Mouse (Mus musculus) hindbrain, embryonic 15.5 days (tissue): ENCODE measurements at regions not wholly inside any gene's neighbourhood (a gene's known extent, or its start where the extent isn't known, plus 50 kb on each side); places are given as distances from the start of the nearest gene placed in this dataset.
"Not testable (repeated sequence)": the region's sequence is repeated elsewhere in the genome, so short reads cannot be mapped to it uniquely, and the experiment has no call there.

Experiments
- ATAC-seq: fragments of 200-750 bp; cut with Nextera tagmentation; 2 replicates; pipeline ENCODE4 v1.8.0; 2017; ENCODE audit warnings: low read depth, moderate number of reproducible peaks, moderate TSS enrichment; ENCODE audit not compliant: low FRiP score
- H3K27ac ChIP-seq: fragments of 300-500 bp; sonication (generic); replicated peaks from 2 replicates; pipeline ENCODE4 v1.5.1; 2015; ENCODE audit warnings: mild to moderate bottlenecking, inconsistent platforms
- H3K27me3 ChIP-seq: fragments of 300-500 bp; sonication (generic); 2 replicates; pipeline ENCODE4 v1.6.1; 2015; ENCODE audit warnings: control low read depth, inconsistent platforms
- H3K36me3 ChIP-seq: fragments of 300-500 bp; sonication (generic); 2 replicates; pipeline ENCODE4 v1.6.1; 2015; ENCODE audit warnings: control low read depth, inconsistent platforms
- H3K4me1 ChIP-seq: fragments of 300-500 bp; sonication (generic); replicated peaks from 2 replicates; pipeline ENCODE4 v1.6.1; 2015; ENCODE audit warnings: control low read depth, inconsistent platforms
- H3K4me2 ChIP-seq: fragments of 300-500 bp; sonication (generic); 2 replicates; pipeline ENCODE4 v1.6.1; 2015; ENCODE audit warnings: moderate library complexity, mild to moderate bottlenecking, inconsistent platforms
- H3K4me3 ChIP-seq: fragments of 300-500 bp; sonication (generic); 2 replicates; pipeline ENCODE4 v1.5.1; 2015; ENCODE audit warnings: mild to moderate bottlenecking, inconsistent platforms
- H3K9ac ChIP-seq: fragments of 300-500 bp; sonication (generic); 2 replicates; pipeline ENCODE4 v1.6.1; 2015; ENCODE audit warnings: inconsistent platforms
- H3K9me3 ChIP-seq: fragments of 300-500 bp; sonication (generic); 2 replicates; pipeline ENCODE4 v1.6.1; 2016; ENCODE audit warnings: control low read depth, inconsistent platforms
- WGBS: fragments of 180-500 bp; shearing (Covaris S2); methylation state at CpG from one replicate; pipeline ENCODE4 v1.1.7; 2015; 5-methylcytosine and 5-hydroxymethylcytosine counted together

DNA sequence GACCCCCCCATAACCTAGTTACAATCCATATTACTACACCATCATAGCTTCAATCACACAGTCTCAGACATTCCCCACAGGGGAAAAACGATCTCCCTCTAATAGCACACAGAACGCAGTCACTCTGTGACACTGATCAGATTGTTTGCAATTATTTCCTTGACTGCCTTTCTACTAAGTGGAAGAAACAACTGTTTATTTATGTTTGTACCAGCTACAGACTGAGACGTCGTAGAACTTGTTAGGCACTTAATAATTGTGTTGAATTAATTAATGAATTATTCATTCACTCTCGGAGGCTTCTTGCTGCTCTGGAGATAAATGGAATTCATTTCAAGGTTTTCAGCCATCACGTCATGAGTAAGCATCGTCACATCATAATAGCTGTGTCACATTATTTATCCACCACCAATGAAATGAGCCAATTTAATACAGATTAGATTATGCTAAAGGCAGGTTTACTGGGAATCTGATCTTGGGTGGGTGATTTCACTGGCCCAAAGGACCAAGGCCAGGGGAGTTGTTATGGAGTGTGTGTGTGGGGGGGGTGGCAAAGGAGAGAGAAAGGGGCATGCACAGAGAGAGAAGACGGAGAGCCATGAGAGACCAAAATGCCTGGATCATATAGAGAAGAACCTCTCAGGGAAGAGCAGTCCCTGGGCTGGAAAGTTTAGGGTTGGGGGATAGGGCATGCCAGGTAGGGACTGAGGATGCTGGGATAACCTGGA lies 355.7 kb upstream of the Zwint start:
- Histone ChIP-seq H3K4me3 (no peak overlapping the region), H3K27me3 (no peaks in the 10 kb centered on the region), H3K4me2 (no peak overlapping the region), H3K4me1 (no peaks in the 10 kb centered on the region), H3K27ac (no peak overlapping the region), H3K9me3 (no peaks in the 10 kb centered on the region), H3K36me3 (no peaks in the 10 kb centered on the region), H3K9ac (no peak overlapping the region)
- WGBS, result 30% methylated on average over 8 of the region's 8 CpGs
- no peak for ATAC-seq

DNA sequence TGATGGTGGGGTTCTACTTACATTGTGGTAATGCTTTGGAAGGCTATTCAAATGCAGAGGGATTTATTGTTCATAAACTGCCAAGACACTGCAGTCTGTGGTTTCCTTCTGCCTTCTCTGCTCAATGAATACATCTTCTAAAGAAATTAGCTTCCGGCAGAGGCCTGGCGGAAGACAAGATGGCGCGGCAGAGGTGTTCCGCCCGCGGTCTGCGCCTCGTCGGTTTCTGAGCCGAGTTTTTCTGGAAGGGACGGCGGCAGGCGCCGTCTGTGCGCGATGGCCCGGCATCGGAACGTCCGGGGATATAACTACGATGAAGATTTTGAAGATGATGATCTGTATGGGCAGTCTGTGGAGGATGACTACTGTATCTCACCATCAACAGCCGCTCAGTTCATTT lies 345.6 kb upstream of the Zwint start:
- 94% methylated on average over 23 of the region's 23 CpGs for WGBS
- ATAC-seq, H3K4me3 ChIP-seq, H3K27me3 ChIP-seq, H3K9me3 ChIP-seq, H3K27ac ChIP-seq, H3K9ac ChIP-seq, H3K4me2 ChIP-seq, H3K4me1 ChIP-seq, H3K36me3 ChIP-seq: not testable (repeated sequence)

DNA sequence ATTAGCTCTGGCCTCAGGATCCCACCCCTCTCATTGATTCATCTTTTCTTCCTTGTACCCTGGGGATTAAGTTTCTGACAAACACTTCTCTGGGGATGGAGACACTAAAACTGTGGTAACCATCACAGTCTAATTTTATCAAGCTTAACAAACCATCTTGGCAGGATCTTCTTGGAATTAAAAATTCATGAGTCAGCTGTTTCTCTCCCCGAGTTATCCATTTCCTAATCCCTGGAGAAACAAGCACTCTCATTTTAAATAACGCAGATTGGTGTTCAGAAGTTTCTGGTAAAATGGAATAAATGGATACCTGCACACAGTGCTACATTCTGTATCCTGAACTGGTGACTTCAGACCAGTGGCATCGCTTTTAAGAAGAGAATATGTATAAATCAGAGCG lies 336.3 kb upstream of the Zwint start:
- no peaks in the 10 kb centered on the region for H3K36me3 ChIP-seq
- no peak overlapping the region for H3K9ac ChIP-seq
- H3K27ac ChIP-seq, result no peak overlapping the region
- no peaks in the 10 kb centered on the region for H3K4me1 ChIP-seq
- no peak for ATAC-seq
- H3K9me3 ChIP-seq, result no peaks in the 10 kb centered on the region
- 63% methylated on average over 4 of the region's 4 CpGs for WGBS
- H3K27me3 ChIP-seq, result no peaks in the 10 kb centered on the region
- no peak overlapping the region for H3K4me2 ChIP-seq
- H3K4me3 ChIP-seq, result no peak overlapping the region

DNA sequence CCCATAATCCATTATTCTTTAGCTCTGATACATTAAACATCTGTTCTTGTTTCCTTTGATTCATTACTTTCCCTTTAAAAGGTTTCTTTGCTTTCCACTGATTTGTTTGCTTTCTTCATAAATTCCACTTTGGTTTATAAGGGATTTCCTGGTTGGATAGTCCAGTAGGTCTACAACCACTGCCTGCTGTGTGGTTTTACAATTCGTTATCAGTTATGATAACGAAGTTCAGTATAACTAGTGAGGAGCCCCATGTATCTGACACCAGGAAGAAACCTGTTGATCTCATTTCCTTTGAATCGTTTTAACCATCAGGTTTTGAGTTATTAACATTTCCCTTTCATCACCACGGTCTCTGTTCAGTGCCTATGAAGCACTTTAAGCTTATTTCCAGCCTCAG lies 334.3 kb upstream of the Zwint start:
- H3K4me1 ChIP-seq, result no peaks in the 10 kb centered on the region
- H3K4me3 ChIP-seq, result no peak overlapping the region
- WGBS, result 89% methylated on average over 4 of the region's 4 CpGs
- no peak overlapping the region for H3K27ac ChIP-seq
- no peak for ATAC-seq
- H3K9ac ChIP-seq, result no peak overlapping the region
- no peaks in the 10 kb centered on the region for H3K27me3 ChIP-seq
- H3K4me2 ChIP-seq, result no peak overlapping the region
- no peaks in the 10 kb centered on the region for H3K36me3 ChIP-seq
- no peaks in the 10 kb centered on the region for H3K9me3 ChIP-seq

DNA sequence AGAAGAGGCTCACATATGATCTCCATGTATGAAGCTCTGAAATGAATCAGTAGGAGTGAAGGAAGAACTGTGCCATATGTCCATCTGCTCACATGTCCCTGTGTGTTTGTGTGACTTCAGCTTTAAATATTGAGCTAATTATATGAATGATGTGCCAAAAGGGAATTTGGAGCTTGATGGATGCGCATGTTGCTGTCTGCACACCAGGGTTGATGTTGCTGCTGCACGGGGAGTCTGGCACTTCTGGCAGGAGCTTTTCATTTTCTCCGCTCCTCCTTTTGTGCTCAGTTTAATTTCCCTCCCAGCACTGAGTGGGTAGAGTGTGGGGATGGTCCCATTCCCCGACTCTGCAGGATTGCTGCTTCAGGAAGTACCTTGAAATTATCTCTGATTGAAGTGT lies 328.0 kb upstream of the Zwint start:
- ATAC-seq, result peak; percentile 51; the same call in 1 of the 2 replicates
- WGBS, result 32% methylated on average over 4 of the region's 4 CpGs
- Histone ChIP-seq H3K4me2 (no peak overlapping the region), H3K27me3 (no peaks in the 10 kb centered on the region), H3K9me3 (no peaks in the 10 kb centered on the region), H3K9ac (no peak overlapping the region), H3K4me3 (no peak overlapping the region), H3K36me3 (no peaks in the 10 kb centered on the region), H3K4me1 (peaks cover 7% of the 10 kb centered on the region; the same call in 1 of the 2 replicates), H3K27ac (no peak overlapping the region)

DNA sequence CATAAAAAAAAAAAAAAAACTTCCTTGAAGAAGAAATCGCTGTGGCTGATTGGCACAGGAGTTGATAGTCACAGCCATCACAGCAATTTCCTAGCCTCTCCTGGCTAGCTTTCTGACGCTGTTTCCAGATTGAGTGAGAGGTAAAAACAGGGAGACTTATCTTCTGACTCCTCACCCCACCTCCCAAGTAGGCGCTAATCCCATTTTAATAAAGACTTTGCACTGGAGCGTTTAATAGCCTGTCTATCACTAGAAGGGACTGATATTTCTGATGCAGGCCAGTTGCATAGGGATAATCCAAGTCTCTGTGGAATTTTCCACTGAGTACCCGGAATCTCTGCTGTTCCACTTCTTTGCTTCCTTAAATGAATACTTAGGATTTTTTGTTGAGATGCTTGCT lies 307.4 kb upstream of the Zwint start:
- no peaks in the 10 kb centered on the region for H3K27me3 ChIP-seq
- no peak overlapping the region for H3K4me2 ChIP-seq

DNA sequence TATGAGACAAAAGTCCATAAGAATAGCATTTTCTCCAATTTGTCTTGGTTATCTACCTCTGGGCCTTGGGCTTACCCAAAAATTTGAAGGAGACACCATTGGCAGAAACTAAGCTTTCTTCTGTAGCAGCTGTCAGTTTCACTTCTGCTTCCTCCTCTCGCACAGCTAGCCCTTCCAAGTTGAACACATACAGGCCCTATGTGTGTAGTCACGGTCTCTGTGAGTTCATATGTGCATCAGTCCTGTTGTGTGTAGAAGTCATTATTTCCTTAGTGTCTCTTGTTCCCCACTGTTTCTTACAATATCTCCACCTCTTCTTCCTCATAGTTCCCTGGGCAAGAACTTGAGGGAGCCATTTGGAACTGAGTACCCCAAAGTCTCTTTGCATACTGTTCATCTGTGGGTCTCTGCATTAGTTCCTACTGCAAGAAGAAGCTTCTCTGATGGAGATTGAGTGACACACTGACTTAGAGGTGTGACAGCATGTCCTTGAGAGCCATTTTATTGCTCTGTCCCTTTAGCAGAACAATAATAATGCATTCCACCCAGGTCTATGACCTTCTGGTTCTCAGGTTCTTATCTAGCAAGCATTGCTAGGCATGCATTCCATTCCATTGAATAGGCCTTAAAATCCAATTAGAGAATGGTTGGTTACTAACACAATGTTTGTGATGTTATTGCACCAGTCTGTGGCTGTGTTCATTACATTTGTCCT lies 306.5 kb upstream of the Zwint start:
- Histone ChIP-seq H3K27ac (no peak overlapping the region), H3K27me3 (no peaks in the 10 kb centered on the region), H3K9me3 (no peaks in the 10 kb centered on the region), H3K9ac (no peak overlapping the region), H3K4me1 (no peaks in the 10 kb centered on the region), H3K36me3 (no peaks in the 10 kb centered on the region), H3K4me3 (no peak overlapping the region), H3K4me2 (no peak overlapping the region)
- WGBS, result 93% methylated on average over 2 of the region's 2 CpGs
- no peak for ATAC-seq

More for the DNA sequence above, 307.4 kb upstream of the Zwint start:
- no peak for ATAC-seq
- Histone ChIP-seq H3K4me1 (no peaks in the 10 kb centered on the region), H3K36me3 (no peaks in the 10 kb centered on the region), H3K9me3 (no peaks in the 10 kb centered on the region), H3K27ac (no peak overlapping the region), H3K9ac (no peak overlapping the region), H3K4me3 (no peak overlapping the region)
- WGBS, result 73% methylated on average over 5 of the region's 5 CpGs

DNA sequence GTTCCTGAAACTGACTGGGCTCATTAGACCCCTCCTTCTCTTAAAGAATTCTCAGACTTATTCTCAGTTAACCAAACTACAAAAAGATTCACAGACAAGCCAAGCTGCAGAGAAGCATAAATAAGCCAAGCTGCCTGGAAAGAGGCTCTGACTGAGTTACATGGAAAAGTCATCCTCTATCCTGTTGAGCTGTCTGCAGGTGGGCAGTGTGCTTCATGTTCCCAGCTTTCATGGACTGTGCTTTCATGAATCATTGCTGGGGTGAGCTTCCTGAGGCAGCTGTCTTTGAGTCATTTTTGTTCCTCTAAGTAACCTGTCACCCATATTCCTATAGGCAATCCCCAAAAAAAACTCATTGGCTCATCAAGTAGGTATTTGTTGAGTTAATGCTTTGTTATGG lies 301.8 kb upstream of the Zwint start:
- Histone ChIP-seq H3K27me3 (no peaks in the 10 kb centered on the region), H3K9me3 (no peaks in the 10 kb centered on the region), H3K36me3 (no peaks in the 10 kb centered on the region), H3K4me2 (no peak overlapping the region), H3K27ac (no peak overlapping the region), H3K9ac (no peak overlapping the region), H3K4me3 (no peak overlapping the region), H3K4me1 (no peaks in the 10 kb centered on the region)
- ATAC-seq, result no peak

DNA sequence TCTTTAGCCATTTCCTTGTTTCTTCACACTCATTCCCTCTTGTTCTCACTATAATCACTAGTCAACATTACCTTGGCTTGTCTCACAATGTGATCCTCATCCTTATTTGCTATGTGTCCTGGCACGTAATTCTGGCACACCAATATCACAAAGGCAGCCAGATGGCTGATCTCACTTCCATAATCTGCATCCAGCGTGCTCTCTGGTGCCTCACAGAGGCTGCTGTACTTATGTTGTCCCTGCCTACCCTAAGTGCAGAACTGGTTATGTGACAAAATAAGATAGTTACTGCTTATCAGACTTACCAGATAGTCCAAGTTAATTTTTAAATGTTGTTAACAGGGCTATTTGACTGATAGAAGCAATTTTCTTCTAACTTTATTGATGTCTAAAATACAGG lies 301.1 kb upstream of the Zwint start:
- ATAC-seq, result no peak
- Histone ChIP-seq H3K4me1 (no peaks in the 10 kb centered on the region), H3K27me3 (no peaks in the 10 kb centered on the region), H3K27ac (no peak overlapping the region), H3K4me3 (no peak overlapping the region), H3K9me3 (no peaks in the 10 kb centered on the region), H3K36me3 (no peaks in the 10 kb centered on the region), H3K9ac (no peak overlapping the region), H3K4me2 (no peak overlapping the region)
- WGBS, result 74% methylated on average over 2 of the region's 2 CpGs

DNA sequence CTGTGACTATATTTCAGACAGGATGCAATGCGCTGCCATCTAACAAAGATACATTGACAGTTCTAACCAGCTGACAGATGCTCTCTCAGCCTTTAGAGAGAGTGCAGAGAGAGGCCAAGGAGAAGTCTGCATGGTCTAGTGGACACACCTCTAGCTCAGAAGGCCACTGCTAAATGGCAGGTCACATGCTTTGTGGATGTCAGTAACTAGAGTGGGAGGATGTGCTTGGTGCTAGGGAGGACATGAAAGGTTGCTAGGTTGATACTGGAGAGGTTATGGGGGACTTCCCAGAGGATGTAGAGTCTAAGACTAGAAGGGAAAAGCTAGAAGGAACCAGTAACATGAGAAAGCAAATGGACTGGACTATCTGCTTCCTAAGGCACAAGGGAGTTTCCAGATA lies 271.3 kb upstream of the Zwint start:
- no peaks in the 10 kb centered on the region for H3K27me3 ChIP-seq
- H3K4me1 ChIP-seq, result no peaks in the 10 kb centered on the region
- H3K9me3 ChIP-seq, result no peaks in the 10 kb centered on the region
- no peak overlapping the region for H3K27ac ChIP-seq
- 82% methylated on average over 1 of the region's 1 CpGs for WGBS
- no peak overlapping the region for H3K4me2 ChIP-seq
- no peak overlapping the region for H3K4me3 ChIP-seq
- ATAC-seq, result no peak
- no peaks in the 10 kb centered on the region for H3K36me3 ChIP-seq
- H3K9ac ChIP-seq, result no peak overlapping the region

DNA sequence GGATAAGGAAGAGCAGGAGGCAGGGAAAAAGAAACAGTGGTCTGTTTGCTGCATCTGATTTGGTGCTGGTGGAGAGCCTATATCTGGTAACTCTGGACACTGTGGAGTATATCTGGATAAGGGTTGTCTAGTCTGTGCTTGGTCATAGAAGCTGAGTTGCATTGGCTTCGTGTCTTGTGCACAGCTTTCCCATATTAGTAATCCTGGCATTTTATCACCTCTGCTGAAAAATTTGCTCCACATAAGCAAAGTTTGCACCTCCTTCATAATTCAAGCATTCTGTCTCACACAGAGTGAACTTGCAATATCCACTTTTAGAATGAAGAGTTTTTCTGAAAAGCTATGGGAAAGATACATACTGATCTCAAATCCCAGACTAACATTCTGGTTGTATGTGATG lies 269.8 kb upstream of the Zwint start:
- 78% methylated on average over 1 of the region's 1 CpGs for WGBS
- Histone ChIP-seq H3K9me3 (no peaks in the 10 kb centered on the region), H3K4me2 (no peak overlapping the region), H3K4me1 (no peaks in the 10 kb centered on the region), H3K36me3 (no peaks in the 10 kb centered on the region), H3K9ac (no peak overlapping the region), H3K27me3 (no peaks in the 10 kb centered on the region), H3K4me3 (no peak overlapping the region), H3K27ac (no peak overlapping the region)
- ATAC-seq, result no peak

DNA sequence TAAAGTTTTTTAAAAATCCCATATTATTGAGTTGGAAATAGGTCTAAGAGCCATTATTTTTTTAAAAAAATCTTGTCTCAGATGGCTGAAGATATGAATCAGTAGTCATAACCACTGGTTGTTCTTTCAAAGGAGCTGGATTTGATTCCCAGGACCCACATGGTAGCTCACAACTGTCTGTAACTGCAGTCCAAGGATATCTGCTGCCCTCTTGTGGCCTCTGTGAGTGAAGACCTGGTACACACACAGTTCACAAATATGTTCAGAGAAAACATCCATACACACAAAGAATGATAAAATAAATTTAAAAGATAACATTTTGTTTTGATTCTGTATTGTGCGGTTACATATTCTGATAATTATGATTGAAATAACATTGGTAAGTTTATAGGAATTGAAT lies 263.2 kb upstream of the Zwint start:
- H3K4me2 ChIP-seq, result no peak overlapping the region
- H3K4me3 ChIP-seq, result no peak overlapping the region
- H3K9me3 ChIP-seq, result no peaks in the 10 kb centered on the region
- no peaks in the 10 kb centered on the region for H3K4me1 ChIP-seq
- no peak overlapping the region for H3K9ac ChIP-seq
- ATAC-seq, result no peak
- no peaks in the 10 kb centered on the region for H3K27me3 ChIP-seq
- H3K27ac ChIP-seq, result no peak overlapping the region
- 97% methylated on average over 1 of the region's 1 CpGs for WGBS
- no peaks in the 10 kb centered on the region for H3K36me3 ChIP-seq
